Mouse (Mus musculus) cerebellum, adult 9-11 months (tissue): ENCODE measurements around the gene Lmx1a.

Experiments
- DNase-seq: peaks from one replicate; pipeline ENCODE4 v3.0.0; 2022

Gene Lmx1a

GRCm38 (mm10) chr1:167788684-167789413, 99.8 kb downstream of the Lmx1a start:
- no peak for DNase-seq

- no peak for DNase-seq
These were observed 100.4 kb downstream of the Lmx1a start for GRCm38 (mm10) chr1:167789448-167789847.

GRCm38 (mm10) chr1:167790688-167791087, 101.7 kb downstream of the Lmx1a start:
- no peak for DNase-seq

- no peak for DNase-seq
These were observed 102.2 kb downstream of the Lmx1a start for GRCm38 (mm10) chr1:167791221-167791620.

- no peak for DNase-seq
These were observed 112.9 kb downstream of the Lmx1a start for GRCm38 (mm10) chr1:167801923-167802322.

DNA sequence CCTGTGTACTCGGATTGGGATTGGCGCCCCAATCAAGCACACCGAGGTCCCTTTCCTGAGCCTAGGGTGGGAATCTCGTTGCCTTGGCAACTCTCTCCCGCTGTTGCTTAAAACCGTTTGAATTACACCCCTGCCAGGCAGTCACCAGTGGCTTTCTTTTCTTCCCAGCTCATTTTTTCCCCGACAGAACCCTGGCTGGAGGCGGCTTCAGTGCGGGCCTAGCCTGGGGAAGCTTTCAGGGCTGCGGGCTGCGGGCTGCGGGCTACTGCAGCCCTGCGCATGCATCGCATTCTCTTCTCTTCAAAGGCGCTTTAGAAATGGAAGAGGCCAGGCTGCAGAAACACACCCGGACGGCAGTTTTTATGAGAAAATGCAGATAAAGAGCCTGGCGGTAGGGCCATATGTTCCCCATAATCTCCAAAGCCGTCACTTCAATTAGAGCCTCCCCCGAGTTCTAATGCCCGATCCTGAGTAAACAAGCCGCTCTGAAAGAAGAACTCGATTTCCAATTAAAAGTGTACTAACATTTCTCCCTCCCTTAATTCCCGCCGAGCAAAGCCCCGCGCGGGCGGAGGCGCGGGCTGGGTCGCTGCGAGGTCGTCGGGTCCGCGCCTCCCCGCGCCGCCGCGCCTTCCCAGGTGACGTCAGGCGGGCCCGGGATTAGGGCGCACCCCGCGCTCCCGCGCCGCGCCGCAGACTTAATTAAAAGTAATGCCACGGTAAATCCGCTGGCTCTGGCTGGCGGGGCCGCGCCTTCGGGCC, 113.7 kb downstream of the Lmx1a start:
- DNase-seq: no peak

DNA sequence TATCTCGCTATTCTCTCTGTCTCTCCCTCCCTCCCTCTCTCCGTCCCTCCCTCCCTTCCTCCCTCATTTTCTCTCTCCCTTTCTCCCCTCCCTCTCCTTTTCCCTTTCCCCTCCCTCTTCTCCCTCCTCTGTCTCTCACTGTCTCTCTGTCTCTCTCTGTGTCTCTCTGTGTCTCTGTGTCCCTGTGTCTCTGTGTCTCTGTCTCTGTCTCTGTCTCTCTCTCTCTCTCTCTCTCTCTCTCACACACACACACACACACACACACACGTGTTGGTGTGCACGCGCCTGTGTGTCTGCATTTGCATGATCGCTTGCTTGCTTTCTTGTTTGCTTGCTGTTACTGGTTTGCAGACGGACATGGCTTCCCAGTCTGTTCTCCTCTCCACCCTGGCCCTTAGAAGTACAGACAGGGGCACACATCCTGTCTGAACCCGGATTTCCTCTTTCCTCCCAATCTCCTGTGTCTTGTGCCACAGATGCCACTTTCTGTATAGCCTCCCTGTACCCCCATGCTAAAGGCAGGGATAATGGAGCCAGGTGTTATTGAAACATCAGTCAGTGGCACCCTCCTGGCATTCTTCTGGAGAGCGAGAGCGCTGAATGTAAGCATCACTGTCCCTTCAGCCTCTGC, 114.4 kb downstream of the Lmx1a start:
- no peak for DNase-seq

DNA sequence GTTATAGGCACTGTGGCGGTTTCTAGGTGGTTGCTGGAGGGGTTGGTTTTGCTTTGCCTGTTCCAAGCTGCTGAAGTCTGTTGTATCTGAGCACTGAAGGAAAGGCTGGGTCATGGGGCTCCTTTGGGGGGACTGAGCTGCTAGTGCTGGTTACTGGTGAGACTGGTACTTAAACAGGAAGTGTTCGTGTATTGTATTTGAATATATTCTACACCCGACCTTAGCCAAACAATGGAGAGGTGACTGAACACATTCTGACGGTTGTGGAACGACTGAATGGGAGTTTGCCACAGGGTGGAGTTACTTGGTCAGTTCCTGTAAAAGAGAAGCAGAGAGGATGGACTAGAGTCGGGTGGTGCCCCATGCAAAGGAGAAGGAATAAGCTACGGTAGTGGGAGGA, 115.8 kb downstream of the Lmx1a start:
- no peak for DNase-seq

GRCm38 (mm10) chr1:167811141-167811540, 122.1 kb downstream of the Lmx1a start:
- DNase-seq: no peak

GRCm38 (mm10) chr1:167815166-167815565, 126.1 kb downstream of the Lmx1a start:
- DNase-seq: no peak

GRCm38 (mm10) chr1:167817028-167817427, 128.0 kb downstream of the Lmx1a start:
- no peak for DNase-seq

DNA sequence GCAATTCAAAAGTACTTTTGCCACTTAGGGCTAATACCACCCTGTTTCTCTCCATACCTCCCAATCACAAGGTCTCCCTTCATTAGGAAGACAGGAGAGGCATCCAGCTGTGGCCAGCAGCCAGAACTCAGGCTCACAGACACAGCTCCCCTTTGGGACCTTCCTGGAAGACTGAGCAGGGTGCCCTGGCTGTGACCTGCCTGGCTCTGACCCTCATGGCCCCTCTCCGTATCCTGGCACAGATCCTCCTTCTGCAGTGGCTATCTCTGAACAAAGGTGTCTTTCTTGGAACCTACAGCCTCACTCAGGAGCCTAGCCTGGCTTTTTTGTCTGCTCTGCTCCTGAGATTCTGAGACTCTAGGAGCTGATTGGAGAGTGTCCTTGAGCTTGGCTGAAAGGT, 128.6 kb downstream of the Lmx1a start:
- DNase-seq: no peak

- DNase-seq: no peak
These were observed 131.0 kb downstream of the Lmx1a start for GRCm38 (mm10) chr1:167820031-167820430.

DNA sequence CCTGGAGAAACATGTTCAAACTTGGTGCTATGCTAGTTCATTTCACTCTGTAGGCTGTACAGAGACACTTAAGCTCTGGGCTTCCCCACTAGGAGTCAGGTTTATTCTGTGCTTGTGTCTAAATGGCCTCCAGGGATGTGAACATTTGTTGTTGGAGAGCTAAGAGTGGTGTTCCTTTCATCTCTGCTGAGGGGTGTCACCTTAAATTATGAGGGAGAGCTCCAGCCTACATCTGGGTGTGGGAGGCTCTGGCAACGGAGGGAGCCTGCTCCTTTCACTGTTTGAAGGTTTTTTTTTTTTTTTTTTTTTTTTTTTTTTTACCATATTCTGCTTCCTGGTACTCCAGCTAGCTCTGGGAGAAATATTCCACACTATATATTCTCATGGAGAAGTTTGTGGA, 132.1 kb downstream of the Lmx1a start:
- no peak for DNase-seq

GRCm38 (mm10) chr1:167830291-167830690, 141.3 kb downstream of the Lmx1a start:
- no peak for DNase-seq

DNA sequence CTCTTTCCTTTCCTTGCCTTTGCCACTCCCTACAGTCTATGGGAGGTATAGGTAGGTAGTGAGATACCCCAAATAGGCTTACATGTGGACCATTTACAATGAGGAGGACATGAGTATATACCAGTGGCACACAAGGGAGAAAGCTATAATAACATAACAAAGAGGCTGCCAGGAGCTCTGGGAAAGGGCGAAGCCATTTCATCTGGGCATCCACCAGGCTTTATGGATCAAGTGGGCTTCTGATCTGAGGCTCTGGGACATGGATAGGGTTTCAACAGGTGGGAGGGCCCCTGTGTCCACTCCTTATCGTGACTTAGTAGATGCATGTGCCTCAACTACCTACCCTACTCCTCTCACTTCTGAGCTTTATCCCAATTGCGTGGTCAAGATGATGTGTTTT, 142.6 kb downstream of the Lmx1a start:
- DNase-seq: no peak

GRCm38 (mm10) chr1:167854801-167855200, 165.8 kb downstream of the Lmx1a start:
- DNase-seq: no peak

GRCm38 (mm10) chr1:167872028-167872427, 183.0 kb downstream of the Lmx1a start:
- DNase-seq: no peak

GRCm38 (mm10) chr1:167874099-167874498, 185.1 kb downstream of the Lmx1a start:
- DNase-seq: no peak

- no peak for DNase-seq
These were observed 188.9 kb downstream of the Lmx1a start for GRCm38 (mm10) chr1:167877931-167878330.

DNA sequence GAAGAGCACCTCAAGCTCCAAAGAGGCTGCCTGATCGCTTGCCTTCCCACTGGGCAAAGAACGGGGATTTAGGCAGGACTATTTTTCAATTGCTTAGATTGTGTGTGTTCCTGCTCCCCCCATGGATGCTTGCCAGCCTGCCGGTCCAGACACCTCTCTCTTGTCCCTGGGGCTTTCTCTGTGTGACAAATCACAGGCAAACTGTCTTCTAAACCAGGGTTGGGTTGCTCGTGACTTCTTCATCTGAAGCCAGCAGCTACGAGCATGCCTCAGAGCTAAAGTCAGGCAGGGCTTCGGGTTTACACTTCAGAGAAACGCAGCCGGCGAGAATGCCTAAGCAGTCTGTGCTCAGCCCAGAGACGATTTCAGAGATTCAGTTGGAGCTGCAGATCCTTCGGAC, 189.3 kb downstream of the Lmx1a start:
- DNase-seq: no peak

DNA sequence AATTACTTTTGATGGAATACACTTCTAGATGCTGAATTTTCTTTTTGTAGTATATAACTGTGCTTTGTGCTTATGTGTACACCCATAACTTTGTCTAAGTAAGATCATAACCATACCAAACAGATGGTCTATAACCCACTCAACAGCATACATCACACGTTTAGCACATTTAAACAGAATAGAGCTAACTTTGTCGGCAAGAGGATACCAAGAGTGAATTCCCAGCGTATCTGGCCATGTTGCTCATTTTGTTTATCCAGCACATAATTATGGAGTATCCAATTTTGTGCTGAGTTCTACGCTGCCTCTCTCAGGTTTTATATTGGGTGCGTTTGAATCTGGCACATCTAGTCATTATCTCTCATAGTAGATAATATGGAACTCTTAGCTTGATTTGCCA, 196.7 kb downstream of the Lmx1a start:
- no peak for DNase-seq

DNA sequence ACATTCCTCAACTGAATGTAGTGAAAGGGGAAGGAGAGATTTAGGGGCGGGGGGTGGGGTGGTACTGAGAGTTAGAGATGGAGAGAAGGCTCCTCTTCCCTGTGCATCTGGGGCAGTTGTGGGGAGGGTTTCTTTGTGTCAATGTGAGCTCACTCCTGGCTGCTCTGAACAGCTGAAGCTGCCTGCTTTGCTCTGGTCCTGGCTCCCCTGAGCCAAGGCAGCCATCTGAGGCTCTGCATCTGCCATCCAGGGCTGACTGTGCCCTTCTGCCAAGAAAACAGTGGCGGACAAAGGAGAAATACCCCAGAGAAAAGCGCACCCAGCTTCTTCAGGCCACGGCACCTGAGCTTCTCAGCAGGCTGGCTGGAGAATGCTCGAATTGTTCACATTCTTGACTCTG, 199.1 kb downstream of the Lmx1a start:
- DNase-seq: no peak

DNA sequence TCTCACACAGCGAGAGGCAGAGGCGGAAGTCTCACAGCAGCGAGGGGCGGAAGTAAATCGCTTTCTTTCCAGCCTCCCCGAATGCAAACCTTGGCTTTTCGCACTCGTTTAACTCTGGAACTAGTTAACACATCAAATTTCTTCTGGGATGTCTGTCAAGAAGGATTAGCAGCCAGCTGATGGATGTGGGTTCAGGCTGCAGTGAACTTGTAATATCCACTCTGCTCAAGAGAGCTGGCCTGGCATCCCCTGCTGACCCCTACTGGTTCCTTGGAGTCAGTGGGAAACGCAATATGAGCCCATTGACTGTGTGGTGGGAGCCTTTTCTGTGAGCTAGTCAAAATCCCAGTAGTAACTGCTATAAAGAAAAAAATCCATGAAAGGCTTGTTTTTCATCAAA, 199.8 kb downstream of the Lmx1a start:
- no peak for DNase-seq
